22 mouse cellular contexts compared by ENCODE assay signal in genomic region chr5:39348680-39349079, GRCm38 (mm10).
DNase-seq lines count a peak whose midpoint lies in the region; ATAC-seq and TF ChIP-seq lines count a peak whose summit lies in the region.
"Had no signal": no experiment of that assay in that cellular context is flagged by ENCODE, and none has a peak within 500 bp of the region (broad histone marks: within the 10 kb centered on the region; RNA-seq: fewer than 3 reads in every experiment).

No protein-coding gene starts in this region.

- TF ChIP-seq CTCF in hindbrain, postnatal 0 days (IDR thresholded peaks at IDR 0.05; ENCODE audit: low read depth): no peak
- TF ChIP-seq CTCF in midbrain, postnatal 0 days (IDR thresholded peaks at IDR 0.05): no peak

- no peaks in the 10 kb centered on the region for H3K36me3 ChIP-seq in hindbrain, postnatal 0 days (ENCODE audit: insufficient read depth, low read length)
- no peaks in the 10 kb centered on the region for H3K36me3 ChIP-seq in hindbrain, embryonic 12.5 days
- no peaks in the 10 kb centered on the region for H3K36me3 ChIP-seq in midbrain, postnatal 0 days (ENCODE audit: insufficient read depth, low read length)
- no peaks in the 10 kb centered on the region for H3K36me3 ChIP-seq in midbrain, embryonic 14.5 days (ENCODE audit: control insufficient read depth, insufficient read depth, low read length)
- H3K36me3 ChIP-seq: heart, embryonic 15.5 days; limb, embryonic 12.5 days; midbrain, embryonic 10.5 days; neural tube, embryonic 15.5 days had no signal

- H3K9me3 ChIP-seq in hindbrain, postnatal 0 days (ENCODE audit: low read length): no peaks in the 10 kb centered on the region
- no peaks in the 10 kb centered on the region for H3K9me3 ChIP-seq in hindbrain, embryonic 12.5 days (replicated peaks)
- no peaks in the 10 kb centered on the region for H3K9me3 ChIP-seq in midbrain, postnatal 0 days (ENCODE audit: low read length)
- no peaks in the 10 kb centered on the region for H3K9me3 ChIP-seq in midbrain, embryonic 14.5 days (ENCODE audit: control insufficient read depth, low read length)
- H3K9me3 ChIP-seq: heart, embryonic 15.5 days; limb, embryonic 12.5 days; midbrain, embryonic 10.5 days; neural tube, embryonic 15.5 days had no signal

- ATAC-seq in hindbrain, postnatal 0 days: no peak
- ATAC-seq in hindbrain, embryonic 12.5 days (ENCODE audit: low FRiP score): no peak
- ATAC-seq in midbrain, postnatal 0 days (ENCODE audit: low FRiP score): no peak
- no peak for ATAC-seq in midbrain, embryonic 14.5 days (ENCODE audit: low FRiP score, low TSS enrichment)
- ATAC-seq: liver, postnatal 0 days; lung, postnatal 0 days had no signal

- no peak overlapping the region for H3K9ac ChIP-seq in hindbrain, postnatal 0 days (replicated peaks; ENCODE audit: low read length)
- H3K9ac ChIP-seq in hindbrain, embryonic 12.5 days: no peak overlapping the region
- H3K9ac ChIP-seq in midbrain, postnatal 0 days (replicated peaks; ENCODE audit: low read length, poor library complexity, severe bottlenecking): no peak overlapping the region
- no peak overlapping the region for H3K9ac ChIP-seq in midbrain, embryonic 14.5 days (replicated peaks; ENCODE audit: low read length)
- H3K9ac ChIP-seq: heart, embryonic 15.5 days; hindbrain, embryonic 14.5 days; limb, embryonic 12.5 days; liver, postnatal 0 days; neural tube, embryonic 15.5 days had no signal

- no peaks in the 10 kb centered on the region for H3K27me3 ChIP-seq in hindbrain, postnatal 0 days (ENCODE audit: insufficient read depth, low read length)
- H3K27me3 ChIP-seq in hindbrain, embryonic 12.5 days: no peaks in the 10 kb centered on the region
- no peaks in the 10 kb centered on the region for H3K27me3 ChIP-seq in midbrain, postnatal 0 days (ENCODE audit: insufficient read depth, low read length)
- H3K27me3 ChIP-seq in midbrain, embryonic 14.5 days (ENCODE audit: control insufficient read depth, insufficient read depth, low read length): no peaks in the 10 kb centered on the region
- H3K27me3 ChIP-seq: heart, embryonic 15.5 days; limb, embryonic 12.5 days; neural tube, embryonic 15.5 days had no signal

- no peak overlapping the region for H3K4me2 ChIP-seq in hindbrain, postnatal 0 days (ENCODE audit: low read depth, low read length)
- H3K4me2 ChIP-seq in hindbrain, embryonic 12.5 days (replicated peaks): no peak overlapping the region
- H3K4me2 ChIP-seq in midbrain, postnatal 0 days (ENCODE audit: low read depth, low read length, poor library complexity, severe bottlenecking): no peak overlapping the region
- no peak overlapping the region for H3K4me2 ChIP-seq in midbrain, embryonic 14.5 days (ENCODE audit: low read length)
- H3K4me2 ChIP-seq: heart, embryonic 15.5 days; hindbrain, embryonic 14.5 days; limb, embryonic 12.5 days; liver, embryonic 11.5 days; neural tube, embryonic 15.5 days had no signal

- 81% methylated on average over 3 of the region's 3 CpGs for WGBS in hindbrain, postnatal 0 days
- 81% methylated on average over 3 of the region's 3 CpGs for WGBS in hindbrain, embryonic 12.5 days
- 88% methylated on average over 3 of the region's 3 CpGs for WGBS in midbrain, postnatal 0 days
- 87% methylated on average over 3 of the region's 3 CpGs for WGBS in midbrain, embryonic 14.5 days

- H3K27ac ChIP-seq in hindbrain, postnatal 0 days: no peak overlapping the region
- H3K27ac ChIP-seq in hindbrain, embryonic 12.5 days: no peak overlapping the region
- no peak overlapping the region for H3K27ac ChIP-seq in midbrain, postnatal 0 days (ENCODE audit: low read depth, low read length)
- H3K27ac ChIP-seq in midbrain, embryonic 14.5 days (replicated peaks; ENCODE audit: low read depth, low read length): no peak overlapping the region
- H3K27ac ChIP-seq: heart, embryonic 15.5 days; hindbrain, embryonic 14.5 days; kidney, postnatal 0 days; left cerebral cortex, adult 2 months; limb, embryonic 12.5 days; midbrain, embryonic 10.5 days; neural tube, embryonic 15.5 days had no signal

- DNase-seq in cerebellum, postnatal 10 days: peak; percentile 52 to 62
- DNase-seq in cerebellum, adult 11-12 months: no peak
- DNase-seq in hindbrain, postnatal 0 days (ENCODE audit: low spot score): peak; percentile 7
- peak; percentile 10 for DNase-seq in midbrain, postnatal 0 days (ENCODE audit: low spot score)
- DNase-seq in midbrain, embryonic 14.5 days: no peak
- DNase-seq in telencephalon, adult 2 months (ENCODE audit: low read depth, low spot score): peak; percentile 50
- DNase-seq: adrenal gland, postnatal 25 days; heart, postnatal 36 days; kidney, adult 2 months; liver, postnatal 0 days; right cerebral cortex, postnatal 25 days; thymus, postnatal 14 days had no signal

- H3K4me3 ChIP-seq in hindbrain, postnatal 0 days (ENCODE audit: low read length): no peak overlapping the region
- H3K4me3 ChIP-seq in hindbrain, embryonic 12.5 days: no peak overlapping the region
- no peak overlapping the region for H3K4me3 ChIP-seq in midbrain, postnatal 0 days (ENCODE audit: low read depth, low read length)
- no peak overlapping the region for H3K4me3 ChIP-seq in midbrain, embryonic 14.5 days (replicated peaks; ENCODE audit: low read depth, low read length)
- H3K4me3 ChIP-seq: heart, embryonic 15.5 days; left cerebral cortex, adult 2 months; limb, embryonic 12.5 days; midbrain, embryonic 10.5 days; neural tube, embryonic 15.5 days had no signal

- no peaks in the 10 kb centered on the region for H3K4me1 ChIP-seq in hindbrain, postnatal 0 days (ENCODE audit: insufficient read depth, low read length)
- H3K4me1 ChIP-seq in hindbrain, embryonic 12.5 days: no peaks in the 10 kb centered on the region
- H3K4me1 ChIP-seq in midbrain, postnatal 0 days (ENCODE audit: insufficient read depth, low read length): no peaks in the 10 kb centered on the region
- no peaks in the 10 kb centered on the region for H3K4me1 ChIP-seq in midbrain, embryonic 14.5 days (ENCODE audit: control insufficient read depth, insufficient read depth, low read length)
- H3K4me1 ChIP-seq: heart, embryonic 15.5 days; limb, embryonic 12.5 days; midbrain, embryonic 10.5 days; neural tube, embryonic 15.5 days had no signal

Comparison
In these comparisons a context has a peak if more than half of its experiments do, and no peak if none do; other contexts are left out.
1. DNase-seq: peak in cerebellum, postnatal 10 days (2 of 2), hindbrain, postnatal 0 days (single experiment), midbrain, postnatal 0 days (single experiment) and telencephalon, adult 2 months (single experiment); none in cerebellum, adult 11-12 months (single experiment) and midbrain, embryonic 14.5 days (single experiment).